Mouse (Mus musculus): ENCODE results near the gene Bcas3.

The Bcas3 gene

GRCm38 (mm10) chr11:85842596-85843346 lies 489.8 kb downstream of the Bcas3 start:
- no peak for DNase-seq (ENCODE audit: low spot score)

- peak; percentile 82 for DNase-seq (ENCODE audit: low spot score)
These were observed 490.4 kb downstream of the Bcas3 start for GRCm38 (mm10) chr11:85843347-85843692.

GRCm38 (mm10) chr11:85844144-85844965 lies 491.4 kb downstream of the Bcas3 start:
- peak; percentile 84 for DNase-seq (ENCODE audit: low spot score)

GRCm38 (mm10) chr11:85844971-85845370 lies 492.0 kb downstream of the Bcas3 start:
- DNase-seq (ENCODE audit: low spot score) = no peak

GRCm38 (mm10) chr11:85845921-85846320 lies 493.0 kb downstream of the Bcas3 start:
- DNase-seq (ENCODE audit: low spot score) = no peak

- peak; percentile 46 for DNase-seq (ENCODE audit: low spot score)
These were observed 493.5 kb downstream of the Bcas3 start for GRCm38 (mm10) chr11:85846509-85846908.

GRCm38 (mm10) chr11:85849037-85849436 lies 496.1 kb downstream of the Bcas3 start:
- DNase-seq (ENCODE audit: low spot score) = peak; percentile 74

GRCm38 (mm10) chr11:85850233-85850632 lies 497.3 kb downstream of the Bcas3 start, which contains the start of gene Gm11444:
Gm11444 (minus strand) TSS chr11:85850333.
- DNase-seq (ENCODE audit: low spot score) = no peak

GRCm38 (mm10) chr11:85850758-85851157 lies 497.8 kb downstream of the Bcas3 start:
- no peak for DNase-seq (ENCODE audit: low spot score)

GRCm38 (mm10) chr11:85857997-85858698 lies 505.2 kb downstream of the Bcas3 start:
- no peak for DNase-seq (ENCODE audit: low spot score)

GRCm38 (mm10) chr11:85864363-85864762 lies 511.4 kb downstream of the Bcas3 start:
- DNase-seq (ENCODE audit: low spot score) = no peak

All from testis, postnatal 14 days (tissue).